Mouse (Mus musculus): ENCODE results near the gene Dynlt1f. TPM values are rescaled to one million over a fixed set of nuclear protein-coding genes. Genes with fewer than 3 reads are reported as not detected.
"Not testable (repeated sequence)": the region's sequence is repeated elsewhere in the genome, so short reads cannot be mapped to it uniquely, and the experiment has no call there.

The Dynlt1f gene
- total RNA-seq, 2 experiments from 2014 or later: 140 to 167 TPM

- DNase-seq (ENCODE audit: low spot score in 2 of 2): not testable (repeated sequence)
Measured at GRCm38 (mm10) chr17:6630398-6630797, 25.3 kb downstream of the Dynlt1f start.

DNA sequence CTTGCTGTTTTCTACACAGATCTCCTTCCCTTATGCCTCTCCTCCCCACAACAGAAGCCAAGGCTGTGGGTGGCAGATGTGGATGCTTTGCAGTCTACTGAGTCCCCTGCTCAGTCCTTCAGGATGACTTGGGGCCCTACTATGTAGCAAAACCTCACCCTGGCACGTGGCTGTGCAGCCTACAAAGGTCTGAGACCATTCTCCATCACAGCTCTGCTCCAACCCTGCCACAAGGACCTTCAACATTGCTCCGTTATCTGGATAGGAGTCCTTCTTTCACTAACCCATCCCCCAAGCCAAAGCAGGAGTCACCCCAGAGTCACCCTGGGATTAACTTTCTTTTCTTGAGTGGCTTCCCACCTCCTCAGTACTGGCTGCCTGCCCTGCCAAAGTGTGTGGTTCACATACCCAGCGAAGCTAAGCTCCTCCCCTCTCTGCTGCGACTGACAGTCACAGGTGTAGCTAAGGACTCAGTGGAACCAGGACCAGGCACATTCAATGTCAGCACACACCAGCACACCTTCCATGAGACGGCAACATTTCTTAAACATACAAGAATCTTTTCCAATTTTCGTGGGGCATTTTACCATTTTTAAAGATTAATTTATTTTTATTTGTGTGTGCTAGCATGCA, 30.7 kb downstream of the Dynlt1f start:
- DNase-seq (ENCODE audit: low spot score in 2 of 2): not testable (repeated sequence)

DNA sequence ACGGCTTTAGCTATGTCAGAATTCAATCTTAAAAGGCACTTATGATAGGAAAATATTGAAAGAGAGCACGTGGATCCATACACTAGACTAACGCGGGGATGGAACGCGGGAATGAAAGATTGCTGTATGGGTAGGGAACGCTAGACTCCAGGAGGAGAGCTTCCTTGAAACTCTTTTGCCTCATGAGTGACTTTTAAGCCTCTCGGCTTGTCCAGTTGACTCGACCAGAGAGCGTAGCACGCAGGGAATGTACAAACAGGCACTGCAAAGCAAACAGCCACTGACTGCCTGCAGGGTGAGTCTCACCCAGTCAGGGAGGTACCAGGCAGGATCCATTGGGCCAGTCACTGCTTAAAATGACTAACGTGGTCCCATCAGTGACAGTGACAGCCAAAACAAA, 33.7 kb downstream of the Dynlt1f start:
- not testable (repeated sequence) for DNase-seq (ENCODE audit: low spot score in 2 of 2)

DNA sequence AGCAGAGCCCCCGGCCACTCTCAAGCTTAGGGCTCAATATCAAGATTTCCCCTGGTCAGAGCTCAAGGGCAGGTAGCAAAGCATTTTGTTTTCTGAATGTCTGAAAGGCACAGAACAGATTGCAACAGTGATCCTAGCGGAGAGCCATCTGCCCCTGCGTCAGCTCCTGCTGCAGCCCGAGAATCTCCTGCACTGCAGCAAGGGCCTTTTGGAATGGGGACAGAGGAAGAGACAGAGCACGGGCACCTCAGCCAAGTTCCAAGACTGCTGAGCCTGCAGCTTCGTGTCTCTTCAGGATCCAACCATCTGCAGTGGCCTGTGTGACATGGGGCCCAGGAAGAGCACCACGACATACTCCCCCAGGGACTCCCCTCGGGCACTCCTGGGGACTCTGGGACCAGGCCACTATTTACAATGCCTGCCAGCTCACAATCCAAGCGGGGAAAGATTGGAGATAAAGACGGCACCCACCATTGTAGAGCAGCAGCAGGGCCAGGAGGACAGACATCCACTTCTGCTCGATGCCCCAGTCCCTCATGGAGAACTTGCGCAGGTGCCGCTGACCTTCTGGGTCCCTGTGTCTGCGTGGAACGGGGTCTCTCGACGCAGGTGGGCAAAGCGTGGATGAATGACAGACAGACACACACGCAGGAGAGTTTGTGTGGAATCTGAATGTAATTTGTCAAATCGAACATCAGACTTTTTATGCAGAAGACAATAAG, 34.8 kb downstream of the Dynlt1f start:
- DNase-seq (ENCODE audit: low spot score in 2 of 2): not testable (repeated sequence)

GRCm38 (mm10) chr17:6620035-6620434, 35.7 kb downstream of the Dynlt1f start:
- not testable (repeated sequence) for DNase-seq (ENCODE audit: low spot score in 2 of 2)

DNA sequence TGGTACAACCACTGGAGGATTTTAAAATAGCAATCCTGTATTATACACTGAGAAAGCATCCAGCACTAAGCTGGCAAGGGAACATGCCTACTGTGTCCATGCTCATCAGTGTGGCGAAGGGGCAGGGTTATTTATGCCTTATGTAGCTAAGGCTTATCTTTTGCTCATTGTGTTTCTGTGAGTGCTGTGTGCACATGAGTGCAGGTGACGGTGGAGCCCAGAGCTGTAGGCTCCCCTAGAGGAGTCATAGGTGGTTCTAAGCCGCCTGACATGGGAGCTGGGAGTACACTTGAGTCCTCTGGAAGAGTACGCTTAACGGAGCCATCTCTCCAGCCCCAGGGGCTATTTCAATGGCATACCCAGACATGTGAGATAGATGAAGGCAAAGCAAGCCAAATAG, 36.4 kb downstream of the Dynlt1f start:
- not testable (repeated sequence) for DNase-seq (ENCODE audit: low spot score in 2 of 2)

DNA sequence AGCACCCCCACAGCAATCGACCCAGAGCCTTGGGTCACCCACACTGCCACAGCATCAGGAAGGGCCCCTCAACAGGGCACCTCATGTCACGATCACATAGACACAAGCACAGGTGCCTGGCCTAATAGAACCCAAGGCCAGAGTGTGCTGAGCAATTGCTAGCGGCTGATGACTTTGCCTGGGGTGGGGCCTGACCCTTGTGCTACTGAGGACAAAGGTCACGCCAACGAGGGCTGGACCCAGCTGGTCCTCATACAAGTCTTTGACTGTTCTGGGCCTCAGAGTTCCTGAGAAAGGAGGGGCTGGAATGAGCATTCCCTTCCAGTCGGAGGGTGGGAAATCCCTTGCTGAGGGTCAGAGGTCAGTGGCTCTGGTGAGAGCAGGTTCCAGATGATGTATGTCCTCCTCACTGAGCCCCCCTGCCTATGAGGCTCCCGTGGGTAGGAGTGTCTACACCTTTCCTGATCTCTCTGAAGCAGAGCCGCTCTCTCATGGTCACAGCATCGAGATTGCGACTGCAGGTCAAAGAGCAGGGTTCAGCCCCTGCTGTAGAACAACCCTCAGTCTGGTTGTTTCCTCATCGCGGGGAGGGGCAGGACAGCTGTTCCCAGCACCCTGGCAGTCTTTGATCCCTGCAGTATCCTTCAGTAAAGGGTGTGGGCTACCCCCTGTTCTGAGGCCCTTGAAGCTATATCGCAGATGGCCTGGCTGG, 37.9 kb downstream of the Dynlt1f start:
- not testable (repeated sequence) for DNase-seq (ENCODE audit: low spot score in 2 of 2)

DNA sequence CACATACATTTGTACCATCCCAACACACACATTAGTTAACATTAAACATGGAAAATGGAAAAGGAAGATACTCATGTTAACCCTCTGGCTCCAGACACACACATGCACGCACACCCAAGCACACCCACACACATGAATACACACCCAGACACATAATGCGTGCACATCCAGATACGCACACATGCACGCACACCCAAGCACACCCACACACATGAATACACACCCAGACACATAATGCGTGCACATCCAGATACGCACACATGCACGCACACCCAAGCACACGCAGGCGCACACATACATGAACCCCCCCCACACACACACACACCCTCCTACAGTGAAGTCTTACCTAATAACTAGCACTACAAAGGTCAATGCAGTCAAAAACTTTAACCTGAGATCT, 39.0 kb downstream of the Dynlt1f start:
- DNase-seq (ENCODE audit: low spot score in 2 of 2): not testable (repeated sequence)

- DNase-seq (ENCODE audit: low spot score in 2 of 2): not testable (repeated sequence)
Measured at GRCm38 (mm10) chr17:6614316-6614715, 41.4 kb downstream of the Dynlt1f start.

- DNase-seq (ENCODE audit: low spot score in 2 of 2): not testable (repeated sequence)
Measured at GRCm38 (mm10) chr17:6613524-6613923, 42.2 kb downstream of the Dynlt1f start.

GRCm38 (mm10) chr17:6605347-6605746, 50.4 kb downstream of the Dynlt1f start:
- not testable (repeated sequence) for DNase-seq (ENCODE audit: low spot score in 2 of 2)

DNA sequence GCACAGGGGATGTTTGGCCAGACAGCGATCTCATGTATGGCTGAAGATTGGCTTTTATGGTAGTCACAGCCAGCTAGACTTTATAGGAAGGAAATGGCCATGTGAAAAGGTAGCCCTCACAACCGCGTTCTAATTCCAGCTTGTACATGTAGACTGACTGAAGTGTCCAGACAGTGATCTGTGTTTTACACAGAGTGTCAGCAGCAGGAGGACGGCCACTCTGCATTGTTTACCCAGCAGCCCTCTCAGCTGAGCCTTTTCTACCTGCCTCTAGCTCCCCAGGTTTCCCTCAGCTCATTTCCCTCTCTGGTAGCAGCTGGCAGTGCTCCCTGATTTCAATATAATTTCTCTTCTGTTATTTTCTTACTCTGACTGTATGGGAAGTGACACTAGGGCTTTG, 53.5 kb downstream of the Dynlt1f start:
- not testable (repeated sequence) for DNase-seq (ENCODE audit: low spot score in 2 of 2)

- peak; percentile 53 to 61 for DNase-seq (ENCODE audit: low spot score in 2 of 2)
Measured at GRCm38 (mm10) chr17:6601204-6601911, 54.3 kb downstream of the Dynlt1f start, which contains the start of gene Dynlt1c. Gene Dynlt1c (plus strand): TSS chr17:6601671.

- not testable (repeated sequence) for DNase-seq (ENCODE audit: low spot score in 2 of 2)
Measured at GRCm38 (mm10) chr17:6600216-6600911, 55.3 kb downstream of the Dynlt1f start.

GRCm38 (mm10) chr17:6598356-6598755, 57.3 kb downstream of the Dynlt1f start:
- DNase-seq (ENCODE audit: low spot score in 2 of 2): not testable (repeated sequence)

Other genes starting within 250 kb of the Dynlt1f start
- 100 to 1,000 TPM; 220 to 248 TPM for gene Dynlt1b, start 225.8 kb downstream of the Dynlt1f start, total RNA-seq (2021)
- 10 to 100 TPM; 28.0 to 30.9 TPM for gene Dynlt1c, start 54.2 kb downstream of the Dynlt1f start, total RNA-seq (2021)
- under 1 TPM in 1 of 2 experiments, not detected in 1; 0.25 TPM for gene Sytl3, start 3.2 kb upstream of the Dynlt1f start, total RNA-seq (2021)
- gene Ezr, start 126.9 kb upstream of the Dynlt1f start, total RNA-seq (2021): 10 to 100 TPM; 51.0 to 56.6 TPM

Measured in layer of hippocampus, postnatal 10 days (tissue).